Mouse (Mus musculus) lung, adult 2 months (tissue): ENCODE results near the gene Mroh3.

Experiments used
- CTCF ChIP-seq: fragments of 200-500 bp; IDR thresholded peaks from 2 replicates; pipeline ENCODE4 v1.5.1; 2011; ENCODE audit warnings: mild to moderate bottlenecking, low read length, control low read depth; ENCODE audit not compliant: insufficient read depth
- POLR2A ChIP-seq: fragments of 200-500 bp; IDR thresholded peaks from 2 replicates; pipeline ENCODE4 v1.6.1; 2011; ENCODE audit warnings: low read depth, mild to moderate bottlenecking, control low read depth, low read length, borderline replicate concordance; ENCODE audit errors: extremely low read depth

DNA sequence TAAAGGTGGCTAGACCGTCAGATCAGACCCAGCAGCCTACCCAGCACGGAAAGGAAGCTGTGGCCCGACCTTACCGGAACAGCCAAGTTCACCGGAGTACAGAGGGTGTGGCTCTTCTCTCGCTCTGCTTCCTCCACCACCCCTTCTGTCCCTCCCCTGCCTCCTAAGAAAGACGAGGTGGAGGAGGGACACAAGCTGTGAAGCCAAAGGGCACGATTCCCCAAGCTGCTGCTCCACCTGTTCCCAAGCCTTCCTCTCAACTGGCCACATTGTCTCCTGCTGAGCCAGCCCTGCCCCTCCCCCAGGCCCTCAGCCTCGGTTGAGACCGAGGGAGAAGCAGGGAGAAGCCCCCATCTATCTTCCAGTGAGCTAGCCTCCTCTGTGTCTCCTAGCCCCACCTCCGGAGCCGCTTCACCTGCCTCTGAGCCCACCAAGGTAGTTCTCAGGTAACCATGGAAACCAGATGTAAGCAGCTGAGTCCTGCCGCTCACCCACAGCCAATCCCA lies 38.5 kb downstream of the Mroh3 start:
- no peak for TF ChIP-seq CTCF
- TF ChIP-seq POLR2A, result no peak; the same call in 1 of the 2 replicates
